Mouse (Mus musculus) spleen, adult 18-20 months (tissue): ENCODE data around the gene Ppp1r3f.

Experiments
- DNase-seq, 2 experiments: peaks; one replicate each; pipeline ENCODE4 v3.0.0; 2022; ENCODE audit warnings: mixed read lengths in 2 of 2

Gene Ppp1r3f

GRCm38 (mm10) chrX:7524961-7525360, 49.1 kb downstream of the Ppp1r3f start:
- no peak for DNase-seq
